Mouse (Mus musculus): ENCODE measurements around the gene Kcnb1. TPM values are rescaled to one million over a fixed set of nuclear protein-coding genes. Genes with fewer than 3 reads are reported as not detected.

The Kcnb1 gene
- polyA plus RNA-seq, 1 experiment, result 6.7 TPM

GRCm38 (mm10) chr2:167060761-167061160 lies 129.2 kb downstream of the Kcnb1 start:
- no peak for DNase-seq (ENCODE audit: low spot score)

GRCm38 (mm10) chr2:167060360-167060759 lies 129.6 kb downstream of the Kcnb1 start:
- DNase-seq (ENCODE audit: low spot score), result no peak

GRCm38 (mm10) chr2:167059960-167060359 lies 130.0 kb downstream of the Kcnb1 start:
- DNase-seq (ENCODE audit: low spot score), result no peak

- DNase-seq (ENCODE audit: low spot score), result no peak
Observed at GRCm38 (mm10) chr2:167059536-167059935, 130.4 kb downstream of the Kcnb1 start.

- no peak for DNase-seq (ENCODE audit: low spot score)
Observed at GRCm38 (mm10) chr2:167058814-167059387, 131.1 kb downstream of the Kcnb1 start.

- no peak for DNase-seq (ENCODE audit: low spot score)
Observed at GRCm38 (mm10) chr2:167058201-167058600, 131.8 kb downstream of the Kcnb1 start.

- no peak for DNase-seq (ENCODE audit: low spot score)
Observed at GRCm38 (mm10) chr2:167056942-167057323, 133.0 kb downstream of the Kcnb1 start.

GRCm38 (mm10) chr2:167056210-167056941 lies 133.6 kb downstream of the Kcnb1 start:
- no peak for DNase-seq (ENCODE audit: low spot score)

- DNase-seq (ENCODE audit: low spot score), result no peak
Observed at GRCm38 (mm10) chr2:167055386-167055785, 134.6 kb downstream of the Kcnb1 start.

GRCm38 (mm10) chr2:167053127-167053844 lies 136.7 kb downstream of the Kcnb1 start:
- DNase-seq (ENCODE audit: low spot score), result no peak

GRCm38 (mm10) chr2:167048698-167049358 lies 141.1 kb downstream of the Kcnb1 start:
- DNase-seq (ENCODE audit: low spot score), result no peak

GRCm38 (mm10) chr2:167048223-167048622 lies 141.7 kb downstream of the Kcnb1 start:
- DNase-seq (ENCODE audit: low spot score), result no peak

Other genes with a start within 250 kb of the Kcnb1 start
- gene Stau1, start 193.9 kb downstream of the Kcnb1 start, polyA plus RNA-seq (2012; rRNA removed), result 45.0 and 58.4 TPM in 2 replicates
- 25.1 and 26.1 TPM in 2 replicates for gene Ddx27, start 175.0 kb downstream of the Kcnb1 start, polyA plus RNA-seq (2012; rRNA removed)
- gene Znfx1, start 127.1 kb downstream of the Kcnb1 start, polyA plus RNA-seq (2012; rRNA removed), result 18.0 and 31.0 TPM in 2 replicates
- gene Ptgis, start 50.4 kb upstream of the Kcnb1 start, polyA plus RNA-seq (2012; rRNA removed), result 98.4 and 106 TPM in 2 replicates
- 12.6 and 28.4 TPM in 2 replicates for gene B4galt5, start 159.0 kb upstream of the Kcnb1 start, polyA plus RNA-seq (2012; rRNA removed)
- gene Slc9a8, start 231.6 kb upstream of the Kcnb1 start, polyA plus RNA-seq (2012; rRNA removed), result 35.8 and 40.0 TPM in 2 replicates

Data from urinary bladder, adult 2 months (tissue).